8 mouse cellular contexts compared by ENCODE assay signal in genomic region chr6:143751076-143752070, GRCm38 (mm10).
DNase-seq lines count a peak whose midpoint lies in the region; ATAC-seq and TF ChIP-seq lines count a peak whose summit lies in the region.

No protein-coding gene starts in this region.

- H3K4me3 ChIP-seq in heart, embryonic 11.5 days (ENCODE audit: low read depth, low read length): no peak overlapping the region
- peak overlapping the region; percentile 20 for H3K4me3 ChIP-seq in heart, embryonic 13.5 days
- no peak overlapping the region for H3K4me3 ChIP-seq in layer of hippocampus, adult 2 months
- no peak overlapping the region for H3K4me3 ChIP-seq in forebrain, embryonic 16.5 days (replicated peaks; ENCODE audit: low read length)

- DNase-seq in heart, adult 11 months: peak; percentile 89
- DNase-seq in kidney, postnatal 4 days: peak; percentile 6 to 23
- no peak for DNase-seq in layer of hippocampus, adult 9-10 months (ENCODE audit: low spot score)
- no peak for DNase-seq in layer of hippocampus, adult 2 months (ENCODE audit: low spot score in 2 of 2)

- no peak overlapping the region for H3K9ac ChIP-seq in heart, embryonic 11.5 days (ENCODE audit: low read depth, low read length)
- H3K9ac ChIP-seq in heart, embryonic 13.5 days: no peak overlapping the region
- H3K9ac ChIP-seq in forebrain, embryonic 16.5 days (replicated peaks; ENCODE audit: low read depth, low read length): no peak overlapping the region

- no peaks in the 10 kb centered on the region for H3K9me3 ChIP-seq in heart, embryonic 11.5 days (replicated peaks; ENCODE audit: control insufficient read depth, low read length)
- H3K9me3 ChIP-seq in heart, embryonic 13.5 days: no peaks in the 10 kb centered on the region
- no peaks in the 10 kb centered on the region for H3K9me3 ChIP-seq in forebrain, embryonic 16.5 days (ENCODE audit: control insufficient read depth, low read length)

- TF ChIP-seq CTCF in layer of hippocampus, adult 2 months (conservative IDR thresholded peaks at IDR 0.05): no peak

- H3K27ac ChIP-seq in heart, embryonic 11.5 days (ENCODE audit: low read depth, low read length): no peak overlapping the region
- H3K27ac ChIP-seq in heart, embryonic 13.5 days (replicated peaks): peak overlapping the region; percentile 42; the same call in 1 of the 2 replicates
- H3K27ac ChIP-seq in layer of hippocampus, adult 2 months: no peak overlapping the region
- no peak overlapping the region for H3K27ac ChIP-seq in forebrain, embryonic 16.5 days (ENCODE audit: low read length)

- ATAC-seq in heart, embryonic 11.5 days (replicated peaks; ENCODE audit: insufficient number of reproducible peaks, low FRiP score, low TSS enrichment): no peak
- no peak for ATAC-seq in heart, embryonic 13.5 days (ENCODE audit: extremely low read depth, insufficient number of reproducible peaks, low FRiP score, low TSS enrichment)
- ATAC-seq in monocyte, adult 5-6 weeks (replicated peaks; ENCODE audit: insufficient number of reproducible peaks, low FRiP score, low TSS enrichment, poor library complexity, severe bottlenecking): peak; percentile 48
- ATAC-seq in forebrain, embryonic 16.5 days: no peak

- no peaks in the 10 kb centered on the region for H3K27me3 ChIP-seq in heart, embryonic 11.5 days (ENCODE audit: control insufficient read depth, insufficient read depth, low read length)
- H3K27me3 ChIP-seq in heart, embryonic 13.5 days (replicated peaks): no peaks in the 10 kb centered on the region
- no peaks in the 10 kb centered on the region for H3K27me3 ChIP-seq in forebrain, embryonic 16.5 days (replicated peaks; ENCODE audit: control insufficient read depth, insufficient read depth, low read length)

- 71% methylated on average over 14 of the region's 14 CpGs for WGBS in heart, embryonic 11.5 days (ENCODE audit: insufficient replicate concordance)
- 66% methylated on average over 14 of the region's 14 CpGs for WGBS in heart, embryonic 13.5 days
- WGBS in forebrain, embryonic 16.5 days: 74% methylated on average over 14 of the region's 14 CpGs

- no peaks in the 10 kb centered on the region for H3K4me1 ChIP-seq in heart, embryonic 11.5 days (ENCODE audit: control insufficient read depth, insufficient read depth, low read length)
- no peaks in the 10 kb centered on the region for H3K4me1 ChIP-seq in heart, embryonic 13.5 days
- H3K4me1 ChIP-seq in forebrain, embryonic 16.5 days (replicated peaks; ENCODE audit: control insufficient read depth, insufficient read depth, low read length): no peaks in the 10 kb centered on the region

- no peak overlapping the region for H3K4me2 ChIP-seq in heart, embryonic 11.5 days
- peak overlapping the region; percentile 50 for H3K4me2 ChIP-seq in heart, embryonic 13.5 days
- no peak overlapping the region for H3K4me2 ChIP-seq in forebrain, embryonic 16.5 days (ENCODE audit: low read length)

- H3K36me3 ChIP-seq in heart, embryonic 11.5 days (ENCODE audit: control insufficient read depth, insufficient read depth, low read length): no peaks in the 10 kb centered on the region
- H3K36me3 ChIP-seq in heart, embryonic 13.5 days: no peaks in the 10 kb centered on the region
- H3K36me3 ChIP-seq in forebrain, embryonic 16.5 days (ENCODE audit: control insufficient read depth, insufficient read depth): no peaks in the 10 kb centered on the region

Comparison
In these comparisons a context has a peak if more than half of its experiments do, and no peak if none do; other contexts are left out.
1. DNase-seq: peak in heart, adult 11 months (single experiment) and kidney, postnatal 4 days (2 of 2); none in layer of hippocampus, adult 9-10 months (single experiment) and layer of hippocampus, adult 2 months (0 of 2).